Mouse (Mus musculus) lung, adult 2 months (tissue): ENCODE results near the gene Plcb2. TPM values are rescaled to one million over a fixed set of nuclear protein-coding genes. Genes with fewer than 3 reads are reported as not detected.

Source experiments
- DNase-seq: peaks from one replicate; pipeline ENCODE4 v3.0.0; 2022
- H3K4me1 ChIP-seq: fragments of 200-500 bp; 2 replicates; pipeline ENCODE4 v1.6.1; 2011; ENCODE audit warnings: low read length; ENCODE audit not compliant: control insufficient read depth, insufficient read depth
- H3K4me3 ChIP-seq: fragments of 200-500 bp; replicated peaks from 2 replicates; pipeline ENCODE3; 2011; ENCODE audit warnings: low read depth, mild to moderate bottlenecking, control low read depth, low read length; ENCODE audit errors: extremely low read depth
- CTCF ChIP-seq: fragments of 200-500 bp; IDR thresholded peaks from 2 replicates; pipeline ENCODE4 v1.5.1; 2011; ENCODE audit warnings: mild to moderate bottlenecking, low read length, control low read depth; ENCODE audit not compliant: insufficient read depth
- POLR2A ChIP-seq: fragments of 200-500 bp; IDR thresholded peaks from 2 replicates; pipeline ENCODE4 v1.6.1; 2011; ENCODE audit warnings: low read depth, mild to moderate bottlenecking, control low read depth, low read length, borderline replicate concordance; ENCODE audit errors: extremely low read depth
- WGBS: fragments of 180-500 bp; shearing (Covaris S2); methylation state at CpG from one replicate; pipeline ENCODE4 v1.1.7; 2018; 5-methylcytosine and 5-hydroxymethylcytosine counted together
- polyA plus RNA-seq: library from polyadenylated mRNA; depleted of rRNA; stranded (reverse); fragments of >200 nt; gene quantifications from 2 replicates; pipeline ENCODE4 v1.2.3, GENCODE M21; 2012

The Plcb2 gene
- polyA plus RNA-seq, 1 experiment = 15.2 TPM

DNA sequence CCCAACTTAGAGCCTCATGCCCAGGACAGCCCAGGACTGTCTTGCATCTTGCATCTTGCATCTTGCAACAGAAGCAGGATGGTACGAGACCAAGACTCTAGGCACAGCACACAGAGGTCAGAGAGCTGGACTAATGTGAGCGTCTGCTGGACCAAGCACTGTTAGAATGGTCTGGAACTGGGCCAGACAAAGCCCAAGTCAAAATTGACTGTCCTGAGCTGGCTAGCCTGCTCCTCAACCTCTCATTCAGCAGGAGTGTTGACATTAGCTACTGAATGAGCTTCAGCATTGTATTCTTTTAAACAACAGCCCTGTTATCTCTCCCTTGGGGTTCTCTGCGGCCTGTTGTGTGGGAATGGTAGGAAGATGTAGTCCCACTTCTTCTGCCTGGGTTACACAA is 48.7 kb downstream of the Plcb2 start:
- peak; percentile 34 for DNase-seq
- 43% methylated on average over 3 of the region's 3 CpGs for WGBS
- TF ChIP-seq CTCF (no peak), POLR2A (no peak)
- peaks cover 4% of the 10 kb centered on the region; the same call in 1 of the 2 replicates for H3K4me1 ChIP-seq
- no peak overlapping the region for H3K4me3 ChIP-seq

DNA sequence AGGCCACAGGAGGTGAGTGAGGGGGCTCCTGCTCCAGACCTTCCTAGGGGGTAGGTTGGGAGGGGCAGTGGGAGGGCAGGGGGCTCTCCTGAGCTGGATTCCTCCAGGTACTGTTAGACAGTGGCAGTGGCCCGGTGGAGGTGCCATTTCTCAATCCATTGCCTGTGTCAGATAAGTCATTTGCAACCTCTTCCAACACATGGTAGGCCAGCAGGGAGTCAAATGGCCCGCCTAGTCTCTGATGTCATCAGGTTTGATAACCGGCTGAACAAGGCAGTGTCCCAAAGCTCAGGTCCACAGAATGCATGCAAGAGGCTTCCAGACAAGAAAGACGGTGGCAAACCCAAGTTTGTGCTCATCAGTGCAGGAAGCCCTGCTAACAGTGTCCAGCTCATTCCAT is 50.4 kb downstream of the Plcb2 start:
- H3K4me3 ChIP-seq = no peak overlapping the region
- DNase-seq = peak; percentile 47
- WGBS = 32% methylated on average over 4 of the region's 4 CpGs
- H3K4me1 ChIP-seq = peaks cover 4% of the 10 kb centered on the region; the same call in 1 of the 2 replicates
- no peak for TF ChIP-seq POLR2A

DNA sequence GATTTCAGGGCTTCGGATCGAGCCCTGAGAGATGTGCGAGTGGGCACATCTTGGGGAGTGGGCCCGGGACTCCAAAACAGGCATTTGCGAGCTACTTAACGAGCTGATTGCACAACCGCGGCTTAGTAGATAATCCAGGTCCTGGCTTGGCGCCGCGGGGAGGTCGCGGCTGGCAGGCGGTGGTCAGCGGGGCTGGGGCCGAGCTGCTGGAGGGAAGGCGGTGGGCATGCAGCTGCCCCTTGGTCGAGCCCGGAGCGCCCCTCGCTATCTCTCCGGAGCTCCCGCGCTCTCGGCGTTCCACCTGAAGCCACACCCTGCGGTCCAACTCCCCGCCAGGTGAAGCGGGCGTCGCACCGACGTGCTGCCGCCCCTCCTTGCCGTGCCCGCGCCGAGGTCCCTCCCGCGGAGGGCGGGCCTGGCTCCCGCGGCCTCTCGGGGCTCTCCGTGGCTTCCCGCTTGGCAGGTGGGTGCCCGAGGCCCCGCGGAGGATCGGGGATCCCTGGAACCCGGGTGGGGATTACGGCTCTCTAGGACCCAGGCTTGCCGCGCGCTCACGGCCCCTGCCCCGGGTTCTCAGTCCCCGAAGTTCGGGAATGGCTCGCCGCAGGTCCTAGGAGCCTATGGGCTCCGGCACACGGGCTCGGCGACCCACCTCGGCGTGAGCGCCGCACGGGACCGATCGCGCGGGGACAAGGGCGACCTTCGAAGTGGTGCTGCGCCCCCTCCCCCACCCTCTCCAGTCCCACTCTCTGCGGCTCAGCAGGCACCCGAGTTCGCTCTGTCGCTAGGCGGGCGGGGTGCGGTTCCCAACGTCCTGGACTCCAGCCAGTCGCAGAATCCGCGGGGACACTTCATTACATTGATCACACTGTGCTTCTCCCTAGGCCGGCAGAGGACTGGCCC is 51.1 kb downstream of the Plcb2 start:
- no peak for TF ChIP-seq CTCF
- no peak for TF ChIP-seq POLR2A
- WGBS = 2% methylated on average over 89 of the region's 89 CpGs
- Histone ChIP-seq H3K4me1 (peaks cover 4% of the 10 kb centered on the region; the same call in 1 of the 2 replicates), H3K4me3 (peak overlapping the region; percentile 57)
- peak; percentile 57 for DNase-seq

DNA sequence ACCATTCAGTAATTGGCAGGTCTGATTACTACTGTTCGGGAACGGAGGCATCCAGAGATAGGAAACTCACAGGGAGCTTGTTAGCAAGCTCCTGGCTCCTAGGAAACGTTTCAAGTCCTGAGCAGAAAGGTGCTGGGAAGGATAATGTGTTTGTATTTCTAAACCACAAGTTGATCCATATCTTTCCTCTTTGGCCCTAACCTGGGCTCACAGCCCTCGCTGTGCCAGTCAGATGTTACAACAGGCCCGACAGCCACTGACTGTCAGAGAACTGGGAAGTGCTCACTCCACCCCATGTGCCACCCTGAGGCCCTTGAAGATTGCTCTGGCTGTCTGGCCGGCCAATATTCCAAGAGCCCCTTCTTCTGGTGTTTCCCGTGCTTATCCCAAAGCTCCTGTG is 53.7 kb downstream of the Plcb2 start:
- H3K4me3 ChIP-seq = no peak overlapping the region
- peaks cover 4% of the 10 kb centered on the region; the same call in 1 of the 2 replicates for H3K4me1 ChIP-seq
- WGBS = 41% methylated on average over 7 of the region's 7 CpGs
- TF ChIP-seq POLR2A (no peak), CTCF (no peak)
- DNase-seq = no peak

DNA sequence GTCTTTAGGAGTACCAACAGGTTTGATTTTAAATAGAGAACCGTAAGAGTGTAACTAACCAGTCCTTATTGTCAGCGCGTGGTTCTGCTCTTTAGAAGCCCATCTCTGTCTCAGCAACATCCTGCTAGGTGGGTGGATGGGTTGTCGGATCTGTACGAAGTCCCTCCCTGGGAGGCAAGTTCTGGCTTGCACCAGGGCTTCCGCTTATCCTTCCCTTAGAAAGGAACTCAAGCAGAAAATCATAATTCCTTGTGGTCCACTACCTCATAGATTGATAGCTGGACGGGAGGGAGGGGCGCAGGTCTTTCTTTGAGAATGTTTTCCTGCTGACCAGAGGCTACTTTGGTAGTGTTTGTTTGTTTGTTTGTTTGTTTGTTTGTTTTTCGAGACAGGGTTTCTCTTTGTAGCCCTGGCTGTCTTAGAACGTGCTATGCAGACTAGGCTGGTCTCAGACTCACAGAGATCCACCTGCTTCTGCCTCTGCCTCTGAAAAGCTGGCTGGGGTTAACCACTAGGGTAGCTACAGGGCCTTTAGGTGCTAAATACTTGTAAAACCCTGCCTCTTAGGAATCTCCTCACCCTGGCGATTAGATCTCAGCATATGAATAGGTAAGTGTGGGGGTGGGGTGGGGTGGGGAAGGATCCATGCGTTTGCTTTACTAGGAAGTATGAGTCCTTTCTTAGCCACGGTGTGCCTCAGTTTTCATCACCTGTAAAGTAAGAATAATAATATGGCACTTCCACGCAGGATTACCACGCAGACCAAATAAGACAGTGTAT is 54.4 kb downstream of the Plcb2 start:
- 45% methylated on average over 15 of the region's 15 CpGs for WGBS
- no peak for DNase-seq
- Histone ChIP-seq H3K4me3 (no peak overlapping the region), H3K4me1 (peaks cover 4% of the 10 kb centered on the region; the same call in 1 of the 2 replicates)
- TF ChIP-seq CTCF (no peak), POLR2A (no peak)

DNA sequence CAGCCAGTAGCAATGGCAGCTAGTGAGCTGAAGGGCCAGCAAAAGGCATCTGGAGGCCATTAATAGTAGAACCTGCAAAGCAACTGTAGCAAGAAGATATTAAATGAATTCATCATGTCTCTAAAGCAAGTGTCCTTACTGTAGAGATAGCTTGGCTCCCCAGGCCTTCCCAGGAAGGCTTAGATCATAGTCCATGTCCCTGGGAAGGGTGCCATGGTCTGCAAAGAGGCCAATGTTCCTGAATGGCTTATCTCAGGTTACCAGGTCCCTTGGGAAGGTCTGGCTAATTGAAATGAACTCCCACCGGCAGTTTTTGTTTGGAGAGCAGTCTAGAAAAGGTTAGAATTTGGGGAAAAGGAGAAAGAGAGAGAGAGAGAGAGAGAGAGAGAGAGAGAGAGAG is 56.5 kb downstream of the Plcb2 start:
- no peak overlapping the region for H3K4me3 ChIP-seq
- TF ChIP-seq POLR2A (no peak), CTCF (no peak)
- no peaks in the 10 kb centered on the region for H3K4me1 ChIP-seq
- no peak for DNase-seq
- 82% methylated on average over 1 of the region's 1 CpGs for WGBS

DNA sequence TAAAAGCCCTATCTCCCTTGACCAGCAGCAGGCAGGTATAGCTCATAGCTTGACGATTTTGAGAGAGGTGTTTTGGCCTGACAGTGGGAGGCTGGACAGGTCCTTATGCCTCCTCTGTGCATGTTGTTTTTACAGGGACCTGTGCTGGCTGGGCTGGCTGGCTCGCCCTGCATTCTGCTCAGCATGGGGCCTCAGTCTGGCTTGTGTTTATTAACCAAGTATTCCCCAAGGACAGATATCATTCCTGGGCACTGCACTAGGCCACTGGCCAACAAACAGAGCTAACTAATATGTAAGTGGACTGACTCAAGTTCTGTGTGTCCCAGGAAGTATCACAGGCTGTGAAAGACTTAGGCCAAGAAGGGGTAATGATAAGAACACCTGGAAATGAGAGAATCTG is 58.5 kb downstream of the Plcb2 start:
- Histone ChIP-seq H3K4me3 (no peak overlapping the region), H3K4me1 (no peaks in the 10 kb centered on the region)
- TF ChIP-seq CTCF = no peak
- TF ChIP-seq POLR2A = no peak
- 42% methylated on average over 2 of the region's 2 CpGs for WGBS
- no peak for DNase-seq

DNA sequence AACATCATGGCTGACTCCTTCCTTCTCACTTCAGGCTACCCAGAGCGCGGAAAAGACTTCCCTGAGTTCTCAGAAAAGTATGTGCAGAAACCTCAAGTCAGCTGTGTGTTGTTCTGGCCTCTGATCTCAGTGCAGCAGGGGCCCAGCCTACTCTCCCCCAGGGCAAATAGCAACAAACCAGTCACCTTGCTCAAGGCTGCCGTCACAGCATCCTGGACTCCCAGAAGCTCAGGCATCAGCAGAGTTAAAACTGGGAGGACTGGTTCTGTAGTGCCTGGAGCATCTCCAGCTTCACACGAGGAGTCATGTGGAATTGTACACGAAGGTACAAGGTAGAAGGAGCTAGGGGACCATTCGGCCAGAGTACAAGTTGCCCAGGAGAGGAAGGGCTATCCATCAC is 59.0 kb downstream of the Plcb2 start:
- TF ChIP-seq POLR2A = no peak
- no peaks in the 10 kb centered on the region for H3K4me1 ChIP-seq
- no peak for DNase-seq
- 70% methylated on average over 6 of the region's 6 CpGs for WGBS
- H3K4me3 ChIP-seq = no peak overlapping the region

DNA sequence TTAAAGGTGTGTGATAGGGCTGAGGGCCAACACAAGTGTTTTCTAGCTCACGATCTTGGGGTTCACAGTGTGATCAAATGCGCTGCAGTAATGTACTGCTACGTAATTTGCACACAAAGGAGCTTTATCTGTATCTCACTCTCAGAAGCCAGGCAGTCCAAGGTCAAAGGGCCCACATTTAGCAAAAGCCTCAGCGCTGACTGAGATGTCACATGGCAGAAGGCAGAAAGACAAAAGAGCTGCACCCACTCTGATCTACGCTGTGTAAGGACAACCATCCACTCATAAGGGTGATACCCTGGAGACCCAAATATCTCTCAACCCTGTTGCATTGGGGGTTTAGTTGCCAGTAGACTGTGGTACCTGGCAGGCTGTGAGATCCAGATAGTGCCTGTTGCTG is 61.1 kb downstream of the Plcb2 start:
- Histone ChIP-seq H3K4me1 (peaks cover 7% of the 10 kb centered on the region; the same call in 1 of the 2 replicates), H3K4me3 (no peak overlapping the region)
- WGBS = 78% methylated on average over 5 of the region's 5 CpGs
- no peak for DNase-seq
- TF ChIP-seq CTCF = no peak
- TF ChIP-seq POLR2A = no peak

DNA sequence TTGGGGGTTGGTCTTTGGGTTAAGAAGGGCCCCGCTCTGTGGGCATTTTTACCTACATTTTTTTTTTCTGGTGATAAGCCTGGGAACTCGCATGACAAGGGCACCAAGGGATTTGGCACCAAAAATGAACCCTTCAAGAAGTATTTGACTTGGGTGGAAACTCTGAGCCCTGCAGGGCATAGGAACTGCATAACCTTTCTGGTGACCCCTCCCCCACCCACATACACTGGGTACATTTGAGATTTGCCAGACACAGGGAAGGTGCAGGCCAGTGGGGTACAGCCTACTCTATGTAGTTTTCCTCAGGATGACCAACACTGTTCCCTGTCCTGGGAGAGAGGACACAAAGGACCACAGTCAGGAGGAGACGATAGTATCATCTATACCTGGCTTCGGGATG is 62.6 kb downstream of the Plcb2 start:
- no peak overlapping the region for H3K4me3 ChIP-seq
- peaks cover 7% of the 10 kb centered on the region; the same call in 1 of the 2 replicates for H3K4me1 ChIP-seq
- 87% methylated on average over 4 of the region's 4 CpGs for WGBS
- TF ChIP-seq CTCF = no peak
- no peak for TF ChIP-seq POLR2A
- DNase-seq = no peak
